8 mouse cellular contexts compared by ENCODE assay signal in the genomic region with DNA sequence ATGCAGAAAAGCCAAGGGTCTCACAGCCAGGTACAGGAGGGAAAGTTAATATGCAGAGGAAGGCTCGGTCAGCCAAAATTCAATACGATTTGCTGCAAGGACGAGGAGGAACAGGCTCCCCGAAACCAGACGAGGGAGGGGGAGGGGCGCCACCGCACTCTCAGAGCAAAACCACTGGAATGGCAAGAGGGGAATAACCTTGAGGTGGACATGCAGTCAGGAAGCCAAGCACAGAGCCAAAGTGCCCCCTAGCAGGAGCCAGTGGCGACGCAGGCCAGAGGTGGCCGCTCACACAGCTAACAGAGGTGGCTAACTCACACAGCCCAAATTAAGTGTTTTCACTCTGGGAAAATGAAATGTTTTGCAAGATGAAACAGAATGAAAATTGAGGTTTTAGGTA. TPM values are rescaled to one million over a fixed set of nuclear protein-coding genes. Genes with fewer than 3 reads are reported as not detected.
DNase-seq lines count a peak whose midpoint lies in the region; ATAC-seq and TF ChIP-seq lines count a peak whose summit lies in the region.

No protein-coding gene starts in this region.

- peaks cover 36% of the 10 kb centered on the region for H3K27me3 ChIP-seq in hindbrain, embryonic 10.5 days (ENCODE audit: insufficient read depth, poor library complexity, severe bottlenecking)
- peaks cover 37% of the 10 kb centered on the region for H3K27me3 ChIP-seq in limb, embryonic 13.5 days
- peaks cover 10% of the 10 kb centered on the region; the same call in 1 of the 2 replicates for H3K27me3 ChIP-seq in midbrain, embryonic 14.5 days (ENCODE audit: control insufficient read depth, insufficient read depth, low read length)

- WGBS in hindbrain, embryonic 10.5 days, result 7% methylated on average over 10 of the region's 10 CpGs
- WGBS in limb, embryonic 13.5 days, result 5% methylated on average over 10 of the region's 10 CpGs
- 3% methylated on average over 10 of the region's 10 CpGs for WGBS in midbrain, embryonic 14.5 days

- H3K27ac ChIP-seq in embryonic fibroblast, embryonic 13.5 days (ENCODE audit: insufficient read depth, low read length), result no peak overlapping the region
- no peak overlapping the region for H3K27ac ChIP-seq in hindbrain, embryonic 10.5 days
- no peak overlapping the region for H3K27ac ChIP-seq in limb, embryonic 13.5 days
- no peak overlapping the region for H3K27ac ChIP-seq in midbrain, embryonic 14.5 days (replicated peaks; ENCODE audit: low read depth, low read length)

- H3K4me1 ChIP-seq in embryonic fibroblast, embryonic 13.5 days (ENCODE audit: control insufficient read depth, insufficient read depth, low read length), result peaks cover 19% of the 10 kb centered on the region
- peaks cover 53% of the 10 kb centered on the region for H3K4me1 ChIP-seq in hindbrain, embryonic 10.5 days (replicated peaks)
- H3K4me1 ChIP-seq in limb, embryonic 13.5 days, result peaks cover 56% of the 10 kb centered on the region
- peaks cover 26% of the 10 kb centered on the region for H3K4me1 ChIP-seq in midbrain, embryonic 14.5 days (ENCODE audit: control insufficient read depth, insufficient read depth, low read length)

- DNase-seq in urinary bladder, postnatal 14 days (ENCODE audit: low spot score), result peak; percentile 51
- no peak for DNase-seq in urinary bladder, adult 2 months (ENCODE audit: low spot score)
- DNase-seq in hindbrain, embryonic 10.5 days (ENCODE audit: low spot score), result peak; percentile 68
- DNase-seq in midbrain, embryonic 14.5 days, result peak; percentile 79
- no peak for DNase-seq in T-cell, adult 2 months (ENCODE audit: low spot score)

- H3K4me2 ChIP-seq in limb, embryonic 13.5 days (replicated peaks), result peak overlapping the region; percentile 21
- H3K4me2 ChIP-seq in midbrain, embryonic 14.5 days (ENCODE audit: low read length), result 0 out of 2 replicates have a peak overlapping the region, but pooled peaks have one; percentile 4

- TF ChIP-seq CTCF in embryonic fibroblast, embryonic 13.5 days (IDR thresholded peaks at IDR 0.05; ENCODE audit: borderline replicate concordance, insufficient read depth, low read length), result peak; percentile 84; the same call in 1 of the 2 replicates

- no peak for ATAC-seq in limb, embryonic 13.5 days (ENCODE audit: low FRiP score, low read depth)
- ATAC-seq in midbrain, embryonic 14.5 days (ENCODE audit: low FRiP score, low TSS enrichment), result no peak
- no peak for ATAC-seq in activated CD4-positive, CD25-positive, alpha-beta regulatory T cell, adult 4 months

- no peaks in the 10 kb centered on the region for H3K9me3 ChIP-seq in hindbrain, embryonic 10.5 days
- H3K9me3 ChIP-seq in limb, embryonic 13.5 days, result no peaks in the 10 kb centered on the region
- H3K9me3 ChIP-seq in midbrain, embryonic 14.5 days (ENCODE audit: control insufficient read depth, low read length), result no peaks in the 10 kb centered on the region

- TF ChIP-seq POLR2A in embryonic fibroblast, embryonic 13.5 days (IDR thresholded peaks at IDR 0.05; ENCODE audit: low read depth, low read length), result no peak

- no peak overlapping the region for H3K9ac ChIP-seq in limb, embryonic 13.5 days
- no peak overlapping the region for H3K9ac ChIP-seq in midbrain, embryonic 14.5 days (replicated peaks; ENCODE audit: low read length)

- no peak overlapping the region for H3K4me3 ChIP-seq in embryonic fibroblast, embryonic 13.5 days (ENCODE audit: insufficient read depth, low read length)
- no peak overlapping the region for H3K4me3 ChIP-seq in hindbrain, embryonic 10.5 days
- H3K4me3 ChIP-seq in limb, embryonic 13.5 days, result no peak overlapping the region
- H3K4me3 ChIP-seq in midbrain, embryonic 14.5 days (replicated peaks; ENCODE audit: low read depth, low read length), result no peak overlapping the region

- H3K36me3 ChIP-seq in hindbrain, embryonic 10.5 days, result no peaks in the 10 kb centered on the region
- no peaks in the 10 kb centered on the region for H3K36me3 ChIP-seq in limb, embryonic 13.5 days
- H3K36me3 ChIP-seq in midbrain, embryonic 14.5 days (ENCODE audit: control insufficient read depth, insufficient read depth, low read length), result no peaks in the 10 kb centered on the region

RNA-seq across cellular contexts. Expression of a gene that starts 52.3 kb away (rescaled TPM):
- polyA plus RNA-seq in urinary bladder, adult 2 months (2012; rRNA removed), result 31.1 and 31.8 TPM in 2 replicates
- 28.9 and 34.6 TPM in 2 replicates for polyA plus RNA-seq in embryonic fibroblast, embryonic 13.5 days (2011; ENCODE audit: insufficient read length, low read depth, missing spikeins)
- polyA plus RNA-seq in hindbrain, embryonic 10.5 days (2016; fragmentation: Nextera tagmentation; extraction: Ambion mirVana), result 60.4 and 60.8 TPM in 2 replicates
- 51.1 and 54.3 TPM in 2 replicates for polyA plus RNA-seq in limb, embryonic 13.5 days (2015; fragmentation: Nextera tagmentation; extraction: Ambion mirVana)
- polyA plus RNA-seq in midbrain, embryonic 14.5 days (2014; fragmentation: Nextera tagmentation; extraction: Ambion mirVana), result 46.0 and 47.3 TPM in 2 replicates
- 10 to 100 TPM; 11.9 to 17.9 TPM for polyA plus RNA-seq in activated CD4-positive, CD25-positive, alpha-beta regulatory T cell, adult 4 months (2017; shearing (Covaris generic))

RNA-seq across cellular contexts. Expression of a gene that starts 56.6 kb away (rescaled TPM):
- 28.6 and 32.9 TPM in 2 replicates for polyA plus RNA-seq in urinary bladder, adult 2 months (2012; rRNA removed)
- polyA plus RNA-seq in embryonic fibroblast, embryonic 13.5 days (2011; ENCODE audit: insufficient read length, low read depth, missing spikeins), result 12.7 and 14.7 TPM in 2 replicates
- 33.1 and 36.3 TPM in 2 replicates for polyA plus RNA-seq in hindbrain, embryonic 10.5 days (2016; fragmentation: Nextera tagmentation; extraction: Ambion mirVana)
- polyA plus RNA-seq in limb, embryonic 13.5 days (2015; fragmentation: Nextera tagmentation; extraction: Ambion mirVana), result 31.7 and 33.8 TPM in 2 replicates
- polyA plus RNA-seq in midbrain, embryonic 14.5 days (2014; fragmentation: Nextera tagmentation; extraction: Ambion mirVana), result 16.2 and 17.7 TPM in 2 replicates
- polyA plus RNA-seq in activated CD4-positive, CD25-positive, alpha-beta regulatory T cell, adult 4 months (2017; shearing (Covaris generic)), result 10 to 100 TPM; 26.0 to 32.4 TPM

Comparison
In these comparisons a context has a peak if more than half of its experiments do, and no peak if none do; other contexts are left out.
1. DNase-seq: peak in urinary bladder, postnatal 14 days (single experiment), hindbrain, embryonic 10.5 days (single experiment) and midbrain, embryonic 14.5 days (single experiment); none in urinary bladder, adult 2 months (single experiment) and T-cell, adult 2 months (single experiment).